Mouse (Mus musculus) spleen, embryonic (tissue): ENCODE results near the gene Zfyve16.

ENCODE experiments used
- CTCF ChIA-PET: fragments of 350-600 bp; sonication (Branson Sonifier 250); formaldehyde crosslinking; loops from one replicate; lab custom pipeline; 2022; lab: Charles Lee

Zfyve16 gene

DNA sequence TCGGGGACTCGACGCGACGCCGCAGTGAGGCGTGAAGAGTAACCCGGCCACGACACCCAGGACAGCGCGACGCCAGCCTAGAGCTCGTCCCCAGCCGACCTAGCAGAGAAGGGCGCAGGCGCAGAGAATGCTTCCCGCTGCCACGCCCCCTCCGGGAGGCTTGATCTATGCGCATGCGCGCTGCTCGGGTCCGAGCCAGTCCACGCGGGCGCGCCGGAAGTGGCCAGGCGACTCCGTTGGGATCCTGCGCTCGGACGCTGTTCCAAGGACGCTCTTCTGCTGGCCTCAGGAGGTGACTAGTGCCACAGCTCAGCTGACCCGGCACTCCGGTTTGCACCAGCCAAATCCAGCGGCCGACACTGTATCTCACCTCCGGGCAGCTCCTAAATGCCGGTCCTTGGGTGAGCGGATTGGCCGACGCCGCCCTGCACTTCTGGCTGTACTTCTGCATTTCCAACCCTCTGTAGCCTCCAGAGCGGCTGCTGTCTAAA is at the start of gene Zfyve16:
Gene Zfyve16 (minus strand): TSS at position 148 of the 491 bp plus-strand sequence.
- CTCF ChIA-PET = no interaction called here

DNA sequence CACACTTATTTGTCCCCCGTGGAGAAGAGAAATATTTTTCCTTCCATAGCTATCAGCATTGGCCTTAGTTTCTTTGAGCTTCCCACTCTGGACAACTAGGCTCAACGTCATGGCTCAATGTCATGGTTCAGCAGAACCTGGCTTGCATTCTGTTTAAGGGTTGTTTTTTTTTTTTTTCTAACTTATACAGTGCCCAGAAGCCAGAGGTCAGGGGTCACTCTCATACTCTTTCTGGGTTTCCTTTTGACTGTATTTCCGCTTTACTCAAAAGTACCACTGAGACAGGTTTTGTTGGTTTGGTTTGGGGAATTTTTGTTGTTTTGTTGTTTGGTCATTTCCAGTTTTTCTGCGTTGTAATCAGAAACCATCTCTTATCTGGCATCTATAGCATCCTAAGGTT is 47.5 kb upstream of the Zfyve16 start:
- CTCF ChIA-PET = no interaction called here

DNA sequence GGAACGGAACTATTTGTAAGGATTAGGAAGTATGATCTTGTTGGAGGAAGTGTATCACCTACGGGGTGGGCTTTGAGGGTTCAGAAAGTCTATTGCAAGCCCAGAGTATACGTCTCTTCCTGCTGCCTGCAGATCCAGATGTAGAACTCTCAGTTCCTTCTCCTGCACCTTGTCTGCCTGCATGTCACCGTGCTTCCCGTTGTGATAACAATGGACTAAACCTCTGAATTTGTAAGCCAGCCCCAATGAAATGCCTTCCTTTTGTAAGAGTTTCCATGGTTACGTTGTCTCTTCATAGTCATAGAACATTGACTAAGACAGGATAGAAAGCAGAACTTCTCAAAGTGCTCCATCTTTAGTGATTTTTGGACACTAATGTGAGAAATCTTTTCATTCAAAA is 46.0 kb upstream of the Zfyve16 start:
- CTCF ChIA-PET = interaction anchor here (0.7 kb wide), 1 partner anchor 215 kb away, joined by 3 read pairs; no protein-coding TSS in a partner anchor

DNA sequence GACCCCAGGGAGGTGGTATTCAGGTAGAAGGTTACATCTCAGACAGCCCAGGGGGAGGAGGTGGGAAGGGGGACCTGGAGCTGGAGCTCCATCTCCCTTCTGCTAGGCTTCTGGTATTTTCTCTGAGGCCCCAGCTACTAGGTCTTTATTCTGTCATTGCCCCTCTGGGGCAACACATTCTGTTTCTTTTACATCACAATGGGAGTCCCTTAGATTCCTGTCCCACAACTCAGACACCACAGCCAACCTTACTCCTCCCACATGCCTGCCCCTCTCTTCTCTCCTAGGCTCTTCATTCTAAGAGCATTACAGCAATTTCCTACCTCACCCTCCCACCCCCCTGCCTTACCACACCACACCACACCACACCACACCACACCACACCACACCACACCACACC is 45.4 kb upstream of the Zfyve16 start, which contains the start of gene Spz1:
Gene Spz1 (minus strand): TSS at position 101 of the 400 bp plus-strand sequence.
- CTCF ChIA-PET = interaction anchor here (0.7 kb wide), 1 partner anchor 215 kb away, joined by 3 read pairs; no protein-coding TSS in a partner anchor

DNA sequence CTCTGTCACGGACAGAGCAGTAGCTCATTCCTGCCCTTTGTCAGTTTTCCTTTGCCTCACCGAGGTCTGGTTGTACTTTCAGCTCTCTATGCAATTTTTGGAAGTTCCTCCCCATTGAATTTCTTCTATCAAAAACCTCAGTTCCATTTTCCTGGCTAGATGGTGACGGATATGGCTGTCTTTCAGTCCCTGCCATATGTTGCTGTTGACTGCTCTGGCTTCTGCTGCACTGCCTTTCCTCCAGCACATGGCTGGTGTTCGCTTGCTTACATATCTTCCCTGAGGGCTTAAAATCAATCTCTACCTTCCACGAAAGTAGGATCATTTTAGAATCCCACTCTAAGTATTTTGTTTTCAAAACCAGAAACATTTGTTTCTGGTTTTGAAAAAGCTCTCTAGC is 28.8 kb upstream of the Zfyve16 start:
- CTCF ChIA-PET = no interaction called here

DNA sequence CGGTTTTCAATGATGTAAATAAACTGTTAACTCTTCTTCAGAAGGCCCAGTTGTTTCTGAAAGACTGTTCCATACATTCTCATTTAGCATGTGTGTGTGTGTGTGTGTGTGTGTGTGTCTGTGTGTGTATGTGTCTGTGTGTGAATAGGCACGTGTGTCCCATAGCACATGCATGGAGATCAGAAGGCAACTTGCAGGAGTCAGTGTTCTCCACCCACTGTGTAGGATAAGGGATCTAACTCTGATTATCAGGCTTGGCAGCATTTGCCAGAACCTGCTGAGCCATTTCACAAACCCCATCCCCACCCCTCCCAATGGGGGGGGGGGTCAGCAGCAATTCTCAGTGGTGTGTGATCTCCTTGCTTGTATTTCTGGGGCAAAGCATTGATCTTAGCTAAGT is 26.6 kb upstream of the Zfyve16 start:
- CTCF ChIA-PET = no interaction called here

DNA sequence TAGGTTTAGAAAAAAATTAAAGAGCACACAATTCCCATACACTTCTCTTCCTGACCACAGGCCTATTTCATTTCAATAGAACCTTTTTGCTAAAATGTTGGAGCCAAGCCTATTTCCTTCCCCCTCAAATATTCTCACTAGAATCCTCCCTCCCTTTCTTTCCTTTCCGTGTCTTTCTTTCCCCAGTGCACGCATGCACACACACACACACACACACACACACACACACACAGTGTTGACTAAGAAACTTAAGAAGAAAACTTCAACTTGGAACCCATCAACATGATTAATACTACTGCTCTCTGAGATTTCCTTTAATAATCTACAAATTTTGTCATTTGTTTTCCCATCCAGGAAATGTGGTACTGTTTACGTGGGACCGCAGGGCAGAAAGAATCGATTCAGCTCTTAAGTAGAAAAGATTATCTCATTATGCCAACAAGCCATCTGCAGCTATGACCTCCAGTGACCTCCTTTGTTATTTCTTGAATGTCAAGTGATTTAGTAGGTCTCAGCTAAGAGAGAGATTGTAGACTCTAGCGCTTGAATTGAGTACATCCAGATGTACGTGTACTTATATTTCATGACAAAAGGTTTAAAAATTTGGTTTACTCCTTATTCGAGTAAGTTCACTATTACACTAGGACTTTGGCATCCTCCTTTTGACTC is 25.9 kb upstream of the Zfyve16 start:
- CTCF ChIA-PET = no interaction called here

DNA sequence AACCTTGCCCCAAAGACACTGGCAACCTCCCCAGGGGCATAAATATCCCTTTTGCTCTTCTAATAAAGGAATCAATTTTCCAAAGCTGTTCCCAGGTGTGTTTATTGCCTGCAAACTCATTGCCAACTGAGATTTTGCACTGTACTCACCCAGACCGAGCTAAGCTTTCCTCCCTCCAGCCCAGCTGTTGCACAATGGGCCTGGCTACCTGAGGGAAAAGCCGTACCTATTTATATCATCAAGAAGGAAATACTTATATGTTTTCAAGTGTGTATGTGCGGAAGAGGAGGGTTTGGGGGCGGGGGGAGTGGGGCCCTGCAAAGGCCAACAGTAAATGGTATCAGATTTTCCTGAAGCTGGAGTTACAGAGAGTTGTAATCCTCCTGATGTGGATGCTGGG is 16.4 kb upstream of the Zfyve16 start:
- CTCF ChIA-PET = no interaction called here

DNA sequence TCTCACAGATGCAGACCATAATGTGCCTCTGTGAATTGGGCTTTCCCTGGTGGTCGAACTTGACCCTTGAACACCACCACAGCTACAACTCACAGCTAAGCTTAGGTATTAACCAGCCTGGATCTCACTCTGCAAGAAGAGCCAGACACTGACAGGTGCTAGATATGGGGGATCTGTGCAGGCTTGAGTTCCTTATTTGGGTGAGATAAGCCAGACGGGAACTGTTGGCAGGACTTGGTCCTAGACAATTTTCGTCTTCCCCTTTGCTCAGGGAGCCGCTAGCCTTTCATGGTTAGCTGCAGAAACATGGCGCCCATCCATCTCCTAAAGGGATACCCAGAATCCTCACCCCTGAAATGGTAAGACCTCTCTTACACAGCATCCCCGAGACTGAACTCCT is 10.3 kb upstream of the Zfyve16 start:
- CTCF ChIA-PET = no interaction called here

DNA sequence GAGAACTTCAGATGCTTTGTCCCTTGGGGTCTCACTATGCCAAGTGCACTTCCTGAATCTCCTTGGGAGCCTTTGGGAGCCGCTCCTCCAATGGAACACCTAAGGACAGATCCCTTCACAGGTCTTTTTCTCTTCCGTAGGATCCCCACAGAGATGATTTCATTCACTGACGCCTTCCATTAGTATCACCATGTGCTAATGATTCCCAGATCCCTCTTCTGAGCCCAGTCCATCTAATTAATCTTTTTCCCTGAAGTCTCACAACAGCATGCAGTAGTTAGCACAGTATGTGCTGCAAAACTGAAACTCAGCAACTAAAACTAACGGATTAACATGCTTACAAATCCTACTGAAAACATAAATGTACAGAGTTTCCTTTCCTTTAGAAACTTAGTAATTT is 8.5 kb upstream of the Zfyve16 start:
- CTCF ChIA-PET = no interaction called here

DNA sequence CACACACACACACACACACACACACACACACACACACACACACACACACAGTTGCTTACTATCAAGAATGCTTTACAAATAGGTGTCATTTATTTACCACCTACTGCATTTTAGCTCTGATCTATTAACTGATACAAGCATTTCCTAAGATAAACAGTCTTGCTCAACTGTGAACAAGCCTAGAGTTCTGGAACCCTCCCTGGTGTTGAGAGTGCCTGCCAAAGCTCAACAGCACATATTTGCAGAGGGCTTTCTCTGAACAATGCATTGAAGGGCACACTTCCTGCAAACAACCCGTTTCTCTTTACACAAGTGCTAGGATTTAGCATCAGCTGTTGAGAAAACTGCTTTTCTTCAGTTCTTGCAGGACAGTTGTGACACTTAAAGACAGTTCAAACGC is 3.1 kb upstream of the Zfyve16 start:
- CTCF ChIA-PET = interaction anchor here (0.7 kb wide), 1 partner anchor 1241 kb away, joined by 3 read pairs; no protein-coding TSS in a partner anchor

DNA sequence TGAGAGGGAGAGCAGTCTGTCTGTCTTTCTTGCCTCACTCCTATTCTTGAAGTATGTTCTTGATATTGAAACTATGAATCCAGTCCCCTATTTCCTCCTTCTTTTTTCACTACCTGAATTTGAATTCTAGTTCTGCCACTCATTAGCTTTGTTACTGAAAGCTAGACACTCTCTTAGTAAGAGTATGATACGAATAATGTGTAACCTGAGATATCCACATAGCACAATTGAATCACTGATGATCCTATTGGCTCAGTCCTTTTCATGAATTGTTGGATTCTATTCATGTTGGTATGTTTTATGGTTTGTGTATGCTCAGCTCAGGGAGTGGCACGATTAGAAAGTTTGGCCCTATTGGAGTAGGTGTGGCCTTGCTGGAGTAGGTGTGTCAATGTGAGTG is 1.5 kb upstream of the Zfyve16 start:
- CTCF ChIA-PET = no interaction called here

DNA sequence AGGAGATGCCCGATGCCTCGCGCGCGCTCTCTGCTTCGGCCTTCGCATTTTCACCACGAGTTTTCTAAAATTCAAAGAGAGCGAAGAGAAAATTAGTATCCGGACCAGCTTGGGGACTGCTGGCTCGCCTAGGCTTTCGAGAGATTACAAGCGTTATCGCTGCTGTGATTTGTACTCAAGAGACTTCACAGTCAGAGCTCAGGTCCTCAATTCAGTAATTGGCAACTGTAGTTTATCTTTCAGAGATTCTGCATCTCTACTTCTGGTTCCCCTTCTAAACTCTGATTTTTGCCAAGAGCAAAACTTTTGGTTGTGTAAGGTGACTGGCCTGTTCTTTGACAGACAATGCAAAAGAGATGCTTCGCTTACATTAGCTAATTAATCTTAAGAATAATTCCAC is 569 bp upstream of the Zfyve16 start:
- CTCF ChIA-PET = no interaction called here

DNA sequence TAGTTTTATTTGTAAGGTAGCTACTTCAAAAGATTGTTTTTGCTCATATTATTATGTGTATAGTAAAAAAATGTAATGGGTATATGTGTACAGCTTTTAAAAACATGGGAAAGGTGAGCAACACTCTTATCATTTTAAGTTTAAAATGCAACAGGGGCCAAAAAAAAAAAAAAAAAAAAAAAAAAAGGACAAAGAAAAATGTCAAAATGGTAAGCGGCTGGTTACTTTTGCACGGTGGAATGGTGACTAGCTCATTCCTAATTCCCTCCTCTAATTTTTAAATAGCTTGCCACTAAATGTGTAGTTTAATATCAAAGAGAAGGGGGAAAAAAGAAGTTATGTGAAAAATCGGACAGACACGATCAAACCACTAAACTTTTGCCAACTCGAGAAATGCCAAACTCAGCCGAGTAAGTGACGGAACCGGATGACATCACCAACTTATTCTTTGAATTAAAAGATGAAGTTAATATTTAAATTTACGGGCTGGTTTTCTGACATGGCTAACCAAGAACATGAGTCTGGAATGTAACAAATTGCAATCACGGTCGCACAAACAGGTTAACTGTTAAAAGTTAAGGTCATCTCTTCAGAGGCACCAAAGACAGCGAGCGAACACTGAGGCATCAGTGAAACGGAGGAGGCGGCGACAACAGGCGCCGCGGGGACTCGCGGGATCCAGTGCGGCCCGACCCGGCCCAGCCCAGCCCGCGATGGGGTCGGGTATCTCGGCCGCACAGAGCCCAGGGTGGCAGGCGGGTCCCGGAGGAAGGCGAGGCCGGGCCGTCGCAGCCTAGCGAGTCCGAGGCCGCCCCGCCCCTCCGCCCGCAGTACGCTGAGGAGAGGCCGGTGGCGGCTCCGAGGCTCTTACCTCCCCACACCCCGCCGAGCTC is 594 bp downstream of the Zfyve16 start:
- CTCF ChIA-PET = interaction anchor here (0.6 kb wide), 2 partner anchors 209 to 1507 kb away, joined by 3 to 6 read pairs; no protein-coding TSS in a partner anchor

DNA sequence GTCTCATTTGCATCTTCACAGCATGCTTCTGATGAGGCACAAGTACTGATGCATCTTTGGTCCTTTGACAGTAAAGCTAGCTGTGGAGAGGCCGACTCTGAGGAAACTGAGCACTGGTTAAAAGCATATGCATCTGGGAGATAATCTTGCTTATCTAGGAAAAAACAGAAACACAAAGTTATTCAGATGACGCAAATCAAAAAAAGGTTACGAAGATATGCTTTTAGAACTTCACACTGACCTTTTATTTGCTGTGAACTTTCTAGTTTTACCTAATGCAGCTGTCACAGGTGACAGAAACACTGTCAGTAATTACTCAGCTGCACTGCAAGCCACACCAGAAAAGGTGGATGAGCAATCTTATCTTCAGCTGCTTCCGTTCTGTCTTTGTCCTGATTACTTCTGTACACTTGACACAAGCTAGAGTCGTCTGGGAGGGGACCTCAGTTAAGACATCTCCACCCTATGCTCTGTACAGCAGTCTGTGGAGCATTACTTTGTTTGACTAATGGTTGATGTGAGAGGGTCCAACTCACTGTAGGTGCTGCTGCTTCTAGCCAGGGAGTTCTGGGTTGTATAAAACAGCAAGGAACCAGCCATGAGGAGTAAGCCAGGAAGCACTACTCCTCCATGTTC is 7.4 kb downstream of the Zfyve16 start:
- CTCF ChIA-PET = no interaction called here

DNA sequence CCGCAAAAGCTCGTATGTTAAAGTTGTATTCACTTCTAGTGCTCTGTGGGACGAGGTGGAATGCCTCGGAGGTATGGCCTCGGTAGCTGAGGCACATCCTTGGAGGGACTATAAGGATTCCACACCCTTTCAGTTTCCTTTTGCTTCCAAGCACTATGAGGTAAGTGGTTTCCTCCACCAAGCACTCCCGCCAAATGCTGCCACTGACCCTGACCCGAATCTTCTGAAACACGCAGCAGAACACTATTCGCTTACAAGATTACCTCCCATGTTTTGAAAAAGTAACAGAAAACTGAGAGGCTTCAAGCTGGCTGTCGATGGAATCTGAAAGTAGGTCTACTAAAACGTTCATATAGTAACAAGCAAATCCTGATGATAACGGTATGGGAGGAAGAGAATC is 25.8 kb downstream of the Zfyve16 start:
- CTCF ChIA-PET = no interaction called here

DNA sequence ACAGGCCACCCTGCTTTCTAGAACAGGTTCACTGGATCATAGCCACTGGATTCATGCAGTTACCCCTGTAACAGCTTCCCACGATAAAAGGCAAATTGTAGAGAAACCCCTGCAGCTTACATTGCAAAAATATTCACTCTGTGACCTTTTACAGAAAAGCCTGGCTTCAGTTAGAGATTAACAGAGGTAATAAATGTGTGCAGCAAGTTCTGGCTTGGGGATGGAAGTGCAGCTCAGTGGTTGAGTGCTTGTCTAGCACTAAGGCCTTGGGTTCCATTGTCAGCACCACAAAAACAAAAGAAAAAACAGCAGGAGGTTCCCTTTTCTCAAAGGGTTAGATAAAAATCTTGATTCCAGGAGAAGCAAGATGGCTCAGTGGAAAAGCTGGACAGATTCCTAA is 38.7 kb downstream of the Zfyve16 start:
- CTCF ChIA-PET = no interaction called here

DNA sequence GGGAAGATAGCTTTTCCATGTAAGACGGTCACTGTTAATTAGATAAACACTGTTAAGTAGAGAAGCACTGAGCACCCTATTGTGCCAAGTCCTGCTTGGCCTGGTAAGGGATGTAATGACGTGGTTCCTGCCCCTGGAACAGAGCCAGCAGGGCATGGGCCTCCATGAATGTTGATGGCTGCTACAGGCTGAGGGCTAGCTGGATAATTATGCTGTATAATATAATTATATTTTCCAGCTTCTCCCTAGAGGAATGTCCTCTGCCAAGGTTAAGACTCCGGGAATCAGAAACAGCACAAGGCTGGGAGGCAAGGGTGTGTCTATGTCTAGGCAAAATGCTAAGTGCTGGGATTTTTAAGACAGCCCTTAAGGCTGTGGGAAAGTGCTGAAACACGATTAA is 39.9 kb downstream of the Zfyve16 start:
- CTCF ChIA-PET = no interaction called here

DNA sequence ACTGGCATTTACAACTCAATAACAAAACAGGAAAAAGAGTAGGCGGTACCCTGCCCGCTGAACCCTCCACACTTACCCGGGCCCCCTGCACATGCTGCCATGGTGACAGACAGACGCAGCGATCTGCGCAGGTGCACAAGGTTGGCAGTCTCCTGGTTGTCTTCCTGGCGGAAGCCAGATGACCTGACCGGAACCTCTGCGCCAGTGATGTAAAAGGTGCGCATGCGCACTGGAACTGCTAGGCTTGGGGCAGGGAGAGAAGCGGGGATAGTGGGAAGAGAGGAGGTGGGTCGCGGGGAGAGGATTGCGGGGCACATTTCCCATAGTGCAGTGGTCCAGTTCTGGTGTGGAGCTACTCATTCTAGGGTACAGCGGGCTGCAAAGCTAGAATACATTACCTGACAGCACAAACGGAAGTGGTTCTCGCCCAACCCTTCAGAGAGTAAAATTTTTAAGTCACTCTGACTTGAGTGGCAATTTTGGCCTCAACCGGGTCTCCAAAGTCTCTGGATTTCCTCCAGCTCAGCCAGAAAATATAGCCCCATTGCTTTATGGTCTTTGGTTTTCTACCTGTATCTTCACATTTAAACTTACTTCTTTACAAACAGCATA is 46.7 kb downstream of the Zfyve16 start, which contains the start of gene Fam151b:
Gene Fam151b (minus strand): TSS at position 164 of the 612 bp plus-strand sequence.
- CTCF ChIA-PET = no interaction called here

DNA sequence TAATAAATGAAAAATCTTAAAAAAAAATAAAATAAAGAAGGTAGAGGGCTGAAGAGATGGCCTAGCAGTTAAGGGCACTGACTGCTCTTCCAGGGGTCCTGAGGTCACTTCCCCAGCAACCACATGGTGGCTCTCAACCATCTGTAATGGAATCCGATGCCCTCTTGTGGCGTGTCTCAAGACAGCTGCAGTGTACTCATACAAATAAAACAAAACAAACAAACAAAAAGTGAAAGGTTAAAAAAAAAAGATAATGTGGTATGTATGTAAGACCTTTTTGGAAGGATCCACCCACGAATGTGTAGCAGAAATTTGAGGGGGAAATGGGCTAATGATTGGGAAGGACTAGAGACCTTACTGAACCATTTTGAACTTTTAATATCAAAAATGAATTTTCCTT is 47.3 kb downstream of the Zfyve16 start:
- CTCF ChIA-PET = no interaction called here

DNA sequence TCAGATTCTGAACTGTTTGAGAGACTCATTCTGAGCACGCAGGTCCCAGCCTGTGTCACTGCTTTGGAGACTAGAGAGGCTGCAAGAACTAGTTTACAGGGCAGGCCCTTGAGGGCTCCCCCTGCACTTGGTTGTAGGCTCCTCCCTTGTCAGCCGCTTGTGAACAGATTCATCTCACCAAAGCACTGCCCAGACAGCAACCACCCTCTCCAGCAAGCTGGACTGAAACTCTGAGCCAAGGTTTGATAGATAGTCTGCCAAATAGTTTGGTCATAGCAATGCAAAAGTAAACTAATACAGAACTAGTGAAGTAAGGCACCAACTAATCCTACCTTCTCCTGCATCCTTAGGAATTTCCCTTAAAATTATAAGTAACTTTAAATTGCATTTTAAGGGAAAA is 60.5 kb downstream of the Zfyve16 start:
- CTCF ChIA-PET = no interaction called here

DNA sequence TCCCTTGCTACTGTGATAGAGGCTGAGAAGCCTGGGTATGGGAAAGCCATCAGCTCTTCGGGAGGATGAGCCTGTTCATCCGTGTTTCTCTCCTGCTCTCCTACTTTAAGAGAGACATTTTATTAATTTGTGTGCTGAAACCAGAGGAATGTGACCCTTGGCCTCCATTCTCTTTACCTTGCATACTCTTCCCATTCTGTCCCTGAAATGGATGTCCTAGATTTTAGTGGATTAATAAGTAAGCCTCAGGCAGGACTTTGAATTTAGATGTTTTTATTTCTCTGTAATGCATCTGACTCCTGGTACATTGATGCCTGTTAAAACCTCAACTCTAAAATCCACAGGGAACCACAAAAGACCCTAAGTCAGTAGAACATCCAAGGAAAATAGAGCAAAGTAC is 61.3 kb downstream of the Zfyve16 start:
- CTCF ChIA-PET = no interaction called here
